Mouse (Mus musculus) testis, adult 2 months (tissue): Measurements from ENCODE around the gene Hes5. TPM values are rescaled to one million over a fixed set of nuclear protein-coding genes. Genes with fewer than 3 reads are reported as not detected.

ENCODE experiments used
- H3K27ac ChIP-seq: fragments of 200-500 bp; 2 replicates; pipeline ENCODE4 v1.5.1; 2012; ENCODE audit warnings: low read depth, low read length; ENCODE audit not compliant: control insufficient read depth, insufficient read depth
- H3K27me3 ChIP-seq: fragments of 200-500 bp; 2 replicates; pipeline ENCODE4 v1.6.1; 2012; ENCODE audit warnings: mild to moderate bottlenecking, low read length, moderate library complexity; ENCODE audit not compliant: control insufficient read depth, insufficient read depth
- H3K36me3 ChIP-seq: fragments of 200-500 bp; 2 replicates; pipeline ENCODE4 v1.6.1; 2012; ENCODE audit warnings: mild to moderate bottlenecking, low read length; ENCODE audit not compliant: control insufficient read depth, insufficient read depth
- H3K4me1 ChIP-seq: fragments of 200-500 bp; 2 replicates; pipeline ENCODE4 v1.6.1; 2012; ENCODE audit warnings: low read length; ENCODE audit not compliant: control insufficient read depth, insufficient read depth
- H3K4me3 ChIP-seq: fragments of 200-500 bp; 2 replicates; pipeline ENCODE4 v1.5.1; 2012; ENCODE audit warnings: low read depth, mild to moderate bottlenecking, low read length, moderate library complexity, mixed read lengths; ENCODE audit not compliant: control insufficient read depth
- CTCF ChIP-seq: fragments of 200-500 bp; IDR thresholded peaks from 2 replicates; pipeline ENCODE4 v1.5.1; 2012; ENCODE audit warnings: low read depth, mild to moderate bottlenecking, inconsistent platforms, low read length, moderate library complexity; ENCODE audit not compliant: control insufficient read depth, insufficient read depth, insufficient replicate concordance
- POLR2A ChIP-seq: fragments of 200-500 bp; IDR thresholded peaks from 2 replicates; pipeline ENCODE4 v1.6.1; 2012; ENCODE audit warnings: low read depth, mild to moderate bottlenecking, inconsistent platforms, low read length, moderate library complexity; ENCODE audit not compliant: control insufficient read depth
- polyA plus RNA-seq: library from polyadenylated mRNA; depleted of rRNA; stranded (reverse); fragments of >200 nt; gene quantifications from 2 replicates; pipeline ENCODE4 v1.2.3, GENCODE M21; 2012

The Hes5 gene
- polyA plus RNA-seq, 1 experiment, result 0.57 TPM

- Histone ChIP-seq H3K36me3 (no peaks in the 10 kb centered on the region), H3K27ac (no peak overlapping the region), H3K4me1 (no peaks in the 10 kb centered on the region), H3K4me3 (no peak overlapping the region), H3K27me3 (no peaks in the 10 kb centered on the region)
- TF ChIP-seq POLR2A (no peak), CTCF (no peak)
Observed at GRCm38 (mm10) chr4:154934800-154935199, 25.9 kb upstream of the Hes5 start.

- TF ChIP-seq CTCF (no peak), POLR2A (no peak)
- Histone ChIP-seq H3K27ac (no peak overlapping the region), H3K4me3 (no peak overlapping the region), H3K27me3 (no peaks in the 10 kb centered on the region), H3K4me1 (no peaks in the 10 kb centered on the region), H3K36me3 (no peaks in the 10 kb centered on the region)
Observed at GRCm38 (mm10) chr4:154935788-154936187, 24.9 kb upstream of the Hes5 start.

DNA sequence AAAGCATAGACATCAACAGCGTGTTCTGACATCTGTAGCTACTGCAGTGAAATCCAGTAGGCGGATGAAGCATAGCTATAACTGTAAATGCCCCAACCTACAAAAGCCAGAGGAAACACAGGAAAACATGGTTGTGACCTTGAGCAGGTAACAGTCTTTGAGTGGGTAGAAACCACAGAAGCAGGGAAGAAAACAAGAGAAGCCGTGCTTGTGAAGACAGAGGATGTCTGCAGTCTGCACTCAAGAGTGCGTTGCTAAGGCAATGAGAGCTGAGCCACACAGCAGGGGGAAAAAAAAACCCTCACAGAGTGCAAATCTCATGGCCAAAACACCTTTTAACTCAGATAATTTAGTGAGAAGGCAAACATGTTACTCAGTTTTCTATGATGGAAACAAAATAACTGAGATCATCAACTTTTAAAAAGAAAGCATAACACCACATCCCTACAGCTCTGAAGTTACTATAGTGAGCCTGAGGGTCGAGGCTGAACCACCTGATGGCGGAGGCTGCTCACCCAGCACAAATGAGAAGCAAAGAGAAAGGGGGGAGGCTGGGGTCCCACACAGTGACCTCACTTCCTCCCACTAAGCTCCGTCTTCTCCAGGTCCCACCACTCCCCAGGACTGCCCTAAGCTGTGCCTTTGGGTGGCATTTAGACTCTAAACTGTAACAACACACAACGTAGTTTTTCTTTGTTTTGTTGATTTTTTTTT lies 24.0 kb upstream of the Hes5 start:
- TF ChIP-seq POLR2A (no peak), CTCF (no peak)
- H3K27ac ChIP-seq, result no peak overlapping the region
- H3K36me3 ChIP-seq, result no peaks in the 10 kb centered on the region
- no peaks in the 10 kb centered on the region for H3K27me3 ChIP-seq
- no peaks in the 10 kb centered on the region for H3K4me1 ChIP-seq
- no peak overlapping the region for H3K4me3 ChIP-seq

- no peak for TF ChIP-seq CTCF
- no peak for TF ChIP-seq POLR2A
- Histone ChIP-seq H3K27ac (no peak overlapping the region), H3K36me3 (no peaks in the 10 kb centered on the region)
Observed at GRCm38 (mm10) chr4:154937746-154938145, 23.0 kb upstream of the Hes5 start.

GRCm38 (mm10) chr4:154940156-154940555 lies 20.6 kb upstream of the Hes5 start:
- Histone ChIP-seq H3K4me3 (no peak overlapping the region), H3K27ac (no peak overlapping the region), H3K4me1 (no peaks in the 10 kb centered on the region), H3K27me3 (no peaks in the 10 kb centered on the region), H3K36me3 (no peaks in the 10 kb centered on the region)
- TF ChIP-seq CTCF, result no peak
- no peak for TF ChIP-seq POLR2A

More at GRCm38 (mm10) chr4:154937746-154938145, 23.0 kb upstream of the Hes5 start:
- Histone ChIP-seq H3K4me3 (no peak overlapping the region), H3K4me1 (no peaks in the 10 kb centered on the region), H3K27me3 (no peaks in the 10 kb centered on the region)

DNA sequence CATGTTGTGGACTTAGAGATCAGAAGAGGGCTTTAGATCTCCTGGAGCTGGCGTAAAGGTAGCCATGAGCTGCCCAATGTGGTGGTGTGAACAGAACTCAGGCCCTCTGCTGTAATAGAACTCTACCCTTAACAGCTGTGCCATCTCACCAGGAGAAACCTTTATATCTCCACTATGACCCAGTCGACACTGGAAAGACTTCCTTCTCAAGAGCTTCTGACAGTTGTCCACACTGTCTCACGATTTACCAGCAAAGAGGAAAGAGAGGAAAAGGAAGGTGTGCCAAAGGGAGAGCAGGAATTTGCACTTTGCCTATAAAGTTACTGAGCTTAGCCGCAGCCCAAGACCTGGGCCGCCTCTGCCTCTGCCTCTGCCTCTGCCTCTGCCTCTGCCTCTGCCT lies 18.9 kb upstream of the Hes5 start:
- H3K36me3 ChIP-seq, result no peaks in the 10 kb centered on the region
- H3K27ac ChIP-seq, result no peak overlapping the region
- no peak for TF ChIP-seq POLR2A
- no peak for TF ChIP-seq CTCF
- H3K4me3 ChIP-seq, result no peak overlapping the region
- peaks cover 6% of the 10 kb centered on the region for H3K4me1 ChIP-seq
- H3K27me3 ChIP-seq, result no peaks in the 10 kb centered on the region

DNA sequence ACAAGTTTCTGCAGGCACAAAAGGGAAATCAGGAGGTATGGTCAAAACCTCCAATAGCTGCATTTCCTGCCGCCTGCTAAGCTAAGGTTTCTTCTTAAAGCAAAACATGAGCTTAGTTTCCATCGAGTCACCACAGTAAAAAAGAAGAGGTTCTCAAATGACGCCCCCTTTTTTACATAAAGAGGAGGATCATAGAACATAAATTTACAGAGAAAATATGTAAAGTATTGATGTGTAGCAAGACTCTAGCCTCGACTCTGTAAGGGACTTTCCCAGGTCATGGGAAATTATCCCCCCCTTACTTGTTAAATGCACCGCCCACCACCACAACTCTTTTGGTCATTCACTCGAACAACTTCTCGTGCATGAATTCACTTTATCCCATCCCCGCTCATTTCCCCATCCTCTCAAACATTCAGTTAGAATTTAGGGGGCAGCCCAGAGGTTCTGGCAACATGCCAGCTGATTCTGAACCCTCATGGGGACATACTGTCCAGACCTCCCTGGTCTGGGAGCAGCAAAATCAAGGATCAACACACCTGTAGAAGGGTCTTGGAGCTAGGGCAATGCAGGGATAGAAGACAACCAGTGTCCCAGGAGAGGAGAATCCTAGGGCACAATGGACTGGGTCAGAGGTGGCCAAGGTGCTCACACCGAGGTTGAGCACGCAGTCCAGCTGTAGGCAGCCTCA lies 17.9 kb upstream of the Hes5 start:
- no peak for TF ChIP-seq CTCF
- no peak for TF ChIP-seq POLR2A
- H3K4me1 ChIP-seq, result peaks cover 6% of the 10 kb centered on the region
- no peak overlapping the region for H3K4me3 ChIP-seq
- H3K27ac ChIP-seq, result no peak overlapping the region
- no peaks in the 10 kb centered on the region for H3K27me3 ChIP-seq
- no peaks in the 10 kb centered on the region for H3K36me3 ChIP-seq
